Mouse (Mus musculus): Measurements from ENCODE around the gene Ociad1.
"Not testable (repeated sequence)": the region's sequence is repeated elsewhere in the genome, so short reads cannot be mapped to it uniquely, and the experiment has no call there.

The Ociad1 gene

DNA sequence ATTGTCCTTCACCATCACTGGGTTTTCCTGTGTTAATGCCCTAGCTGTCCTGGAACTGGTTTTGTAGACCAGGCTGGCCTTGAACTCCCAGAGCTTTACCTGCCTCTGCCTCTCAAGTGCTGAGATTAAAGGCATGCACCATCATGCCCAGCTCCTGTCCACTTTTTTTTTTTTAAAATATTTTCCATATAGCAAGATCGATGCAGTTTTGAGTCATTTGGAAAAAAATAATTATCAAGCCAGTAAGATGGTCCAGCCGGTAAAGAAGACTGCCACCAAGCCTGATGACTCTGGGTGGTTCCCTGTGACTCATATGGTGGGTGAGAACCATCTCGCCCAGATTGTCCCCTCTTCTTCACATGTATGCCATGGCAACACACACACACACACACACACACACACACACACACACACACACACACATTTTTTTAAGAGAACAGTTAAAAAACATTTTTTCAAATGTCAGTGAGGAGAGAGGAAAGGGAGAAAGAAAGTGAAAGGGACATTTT is 7.1 kb upstream of the Ociad1 start:
- DNase-seq (ENCODE audit: extremely low spot score) = no peak

DNA sequence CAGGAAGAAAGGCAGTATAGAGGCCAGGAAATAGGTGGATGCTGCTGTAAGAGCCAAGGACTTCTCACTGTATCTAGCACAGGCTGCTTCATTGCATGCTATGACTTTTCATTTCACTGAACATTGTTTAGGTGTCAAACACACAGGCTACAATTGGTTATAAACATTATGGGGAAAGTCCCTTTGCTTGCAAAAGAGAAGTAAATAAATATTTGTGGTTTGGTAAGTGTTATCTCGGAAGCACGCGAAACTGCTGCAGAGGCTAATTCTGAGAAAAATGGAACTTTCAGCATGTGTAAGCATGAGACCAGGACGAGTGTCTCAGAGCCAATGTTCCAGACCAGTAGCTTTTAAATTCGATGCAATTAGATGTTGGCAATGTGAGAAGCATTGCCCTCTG is 6.0 kb upstream of the Ociad1 start:
- DNase-seq (ENCODE audit: extremely low spot score) = no peak

DNA sequence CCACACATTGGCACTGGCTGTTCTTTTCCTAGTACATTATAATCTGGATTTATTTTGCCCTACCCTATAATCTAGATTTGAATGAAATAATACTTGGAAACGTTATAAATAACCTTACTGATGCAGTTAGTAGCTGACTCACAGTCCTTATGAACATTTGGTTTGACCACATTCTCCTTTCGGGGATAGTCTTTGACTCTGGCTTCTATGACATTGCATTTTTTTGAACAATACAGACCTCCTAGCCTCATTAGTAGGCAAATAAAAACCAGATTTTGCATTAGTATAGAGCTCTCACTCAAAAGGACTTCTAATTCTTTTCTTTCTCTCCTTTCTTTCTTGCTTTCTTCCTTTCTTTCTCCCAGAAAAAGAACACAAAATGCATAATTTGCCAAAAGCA is 2.7 kb upstream of the Ociad1 start:
- DNase-seq (ENCODE audit: extremely low spot score) = no peak

DNA sequence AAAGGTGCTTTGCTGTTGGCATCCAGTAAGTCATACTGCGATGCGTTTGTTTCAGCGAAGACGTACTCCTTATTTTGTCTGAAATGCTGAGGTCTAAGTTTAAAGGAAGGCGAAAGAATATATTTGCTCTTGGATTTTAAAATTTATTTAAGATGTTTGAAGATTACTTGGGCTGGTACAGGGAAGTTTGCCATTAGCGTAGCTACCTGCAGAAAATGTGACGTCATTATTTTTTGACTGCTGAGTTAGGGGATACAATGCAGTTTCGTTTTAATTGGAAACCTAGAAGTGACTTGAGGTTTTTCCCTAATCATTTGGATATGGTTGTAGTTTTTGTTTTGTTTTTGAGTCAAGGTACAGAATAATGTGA is 859 bp downstream of the Ociad1 start:
- DNase-seq (ENCODE audit: extremely low spot score) = no peak

DNA sequence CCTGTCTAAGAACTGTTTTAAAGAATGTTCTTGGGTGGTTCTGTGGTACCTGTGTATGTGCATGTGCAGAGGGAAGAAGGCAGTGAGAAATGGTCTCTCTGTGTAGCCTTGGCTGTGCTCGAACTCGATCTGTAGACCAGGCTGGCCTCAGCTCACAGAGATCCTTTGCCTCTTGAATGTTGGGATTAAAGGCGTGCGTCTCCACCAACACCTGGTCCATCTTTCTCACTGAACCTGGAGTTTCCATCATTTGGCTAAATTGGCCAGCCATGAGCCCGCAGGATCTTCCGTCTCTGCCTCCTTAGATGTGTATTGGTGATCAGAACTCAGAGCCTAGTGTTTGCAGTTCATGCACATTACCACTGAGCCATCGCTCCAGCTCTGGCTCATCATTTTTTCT is 2.4 kb downstream of the Ociad1 start:
- no peak for DNase-seq (ENCODE audit: extremely low spot score)

DNA sequence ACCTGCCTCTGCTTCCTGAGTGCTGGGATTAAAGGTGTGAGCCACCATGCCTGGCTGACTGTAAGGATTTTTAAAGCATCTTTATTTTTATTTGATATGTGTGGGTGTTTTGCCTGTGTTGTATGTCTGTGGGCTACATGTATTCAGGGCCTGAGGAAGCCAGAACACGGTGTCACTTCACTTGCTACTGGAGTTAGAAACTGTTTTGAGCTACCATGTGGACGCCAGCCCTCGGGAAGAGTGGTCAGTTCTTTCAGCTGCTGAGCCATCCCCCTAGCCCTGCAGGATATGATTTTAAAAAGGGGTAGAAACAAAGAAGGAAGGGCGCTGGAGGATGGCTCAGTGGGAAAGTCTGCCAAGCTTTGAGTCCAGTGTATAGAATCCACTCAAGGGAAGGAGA is 3.3 kb downstream of the Ociad1 start:
- no peak for DNase-seq (ENCODE audit: extremely low spot score)

DNA sequence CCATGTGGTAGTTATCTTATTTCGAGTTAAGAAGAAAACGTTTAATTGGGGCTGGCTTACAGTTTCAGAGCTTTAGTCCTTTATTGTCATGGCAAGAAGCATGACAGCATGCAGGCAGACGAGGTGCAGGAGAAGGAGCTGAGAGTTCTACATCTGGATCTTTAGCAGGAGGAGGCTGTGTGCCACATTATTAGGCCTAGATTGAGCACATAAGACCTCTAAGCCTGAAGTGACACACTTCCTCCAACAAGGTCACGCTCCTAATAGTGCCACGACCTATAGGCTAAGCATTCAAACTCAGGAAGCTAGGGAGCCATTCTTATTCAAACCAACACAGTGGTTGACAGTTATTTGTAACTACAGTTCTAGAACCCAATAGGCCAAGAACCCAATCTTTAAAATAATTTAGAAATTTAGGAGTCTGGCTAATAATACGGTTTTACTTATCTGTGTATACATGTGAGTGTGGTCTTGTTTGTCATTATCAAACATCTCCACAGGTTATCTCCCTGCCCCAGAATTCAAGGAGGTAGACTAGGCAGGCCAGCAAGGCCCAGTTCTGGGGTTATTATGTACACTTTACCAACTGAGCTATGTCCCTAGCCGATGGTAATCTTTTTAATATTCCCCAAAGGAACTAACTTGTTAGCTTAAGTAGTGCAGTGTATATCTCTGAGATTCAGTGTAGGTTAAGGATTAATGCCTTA is 9.2 kb downstream of the Ociad1 start:
- no peak for DNase-seq (ENCODE audit: extremely low spot score)

DNA sequence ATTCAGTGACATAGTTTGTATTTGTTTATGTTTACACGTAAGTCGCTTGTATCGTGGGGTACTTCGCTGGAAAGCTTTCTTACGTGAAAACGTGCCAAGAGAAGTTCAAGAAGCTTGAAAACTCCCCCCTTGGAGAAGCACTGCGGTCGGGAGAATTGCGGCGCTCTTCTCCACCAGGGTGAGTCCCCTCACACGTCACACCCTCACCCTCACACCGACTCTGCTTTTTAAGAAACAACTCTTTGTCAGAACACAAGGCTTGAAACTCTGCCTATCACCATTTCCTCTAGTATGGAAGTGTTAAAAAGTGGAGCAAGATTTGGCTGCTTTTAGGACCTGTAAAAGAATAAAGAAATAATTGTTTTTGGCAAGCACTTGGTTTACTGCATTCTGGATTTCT is 11.9 kb downstream of the Ociad1 start:
- no peak for DNase-seq (ENCODE audit: extremely low spot score)

DNA sequence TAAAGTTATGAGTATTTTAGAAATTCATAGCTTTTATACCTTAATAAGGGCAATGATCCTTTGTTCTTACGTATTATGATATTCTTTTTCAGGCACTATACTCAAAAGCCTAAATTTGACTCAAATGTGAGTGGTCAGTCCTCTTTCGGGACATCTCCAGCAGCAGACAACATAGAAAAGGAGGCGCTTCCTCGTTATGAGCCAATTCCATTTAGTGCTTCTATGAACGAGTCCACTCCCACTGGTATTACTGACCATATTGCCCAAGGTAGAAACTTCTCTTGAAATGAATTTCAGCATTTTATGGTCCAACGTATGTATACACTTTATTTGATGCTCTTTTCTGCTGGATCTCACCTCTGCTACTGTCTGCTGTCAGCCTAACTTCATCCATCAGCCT is 13.9 kb downstream of the Ociad1 start:
- DNase-seq (ENCODE audit: extremely low spot score) = no peak

DNA sequence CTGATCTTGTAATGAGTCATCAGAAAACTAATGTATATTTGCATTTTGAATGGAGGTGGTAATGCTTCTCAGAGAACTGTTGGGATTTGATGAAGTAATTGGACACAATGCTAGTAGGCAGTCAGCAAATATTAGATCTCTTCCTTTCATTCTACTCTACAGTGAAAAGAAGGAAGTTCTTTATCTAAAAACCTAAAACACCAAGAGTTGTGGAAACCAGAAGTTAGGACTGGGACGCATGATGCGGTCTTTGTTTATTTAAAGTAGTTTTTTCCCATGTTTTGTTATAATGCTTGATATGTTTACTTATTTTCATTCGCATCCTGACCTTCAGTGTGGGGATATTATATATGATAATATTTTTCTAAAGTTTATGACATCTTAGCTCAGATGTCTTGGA is 14.7 kb downstream of the Ociad1 start:
- no peak for DNase-seq (ENCODE audit: extremely low spot score)

DNA sequence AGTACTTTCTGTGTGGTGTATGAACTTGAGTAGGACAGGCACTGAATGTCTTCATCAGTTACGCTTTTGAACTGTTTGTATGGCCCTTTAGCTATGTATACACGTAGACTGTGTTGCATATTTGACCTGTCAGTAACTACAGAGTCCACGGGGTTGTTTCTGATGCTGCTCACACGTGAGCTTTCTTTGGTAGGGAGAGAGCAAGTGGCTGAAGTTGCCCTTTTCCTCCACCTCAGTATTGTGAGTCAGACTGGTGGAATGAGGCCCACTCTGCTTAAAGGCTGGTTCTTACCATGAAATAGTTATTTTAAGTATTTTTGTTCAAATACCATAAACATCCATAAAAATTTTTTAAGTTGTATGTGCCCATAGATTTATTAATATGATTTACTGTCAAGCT is 16.9 kb downstream of the Ociad1 start:
- DNase-seq (ENCODE audit: extremely low spot score) = no peak

DNA sequence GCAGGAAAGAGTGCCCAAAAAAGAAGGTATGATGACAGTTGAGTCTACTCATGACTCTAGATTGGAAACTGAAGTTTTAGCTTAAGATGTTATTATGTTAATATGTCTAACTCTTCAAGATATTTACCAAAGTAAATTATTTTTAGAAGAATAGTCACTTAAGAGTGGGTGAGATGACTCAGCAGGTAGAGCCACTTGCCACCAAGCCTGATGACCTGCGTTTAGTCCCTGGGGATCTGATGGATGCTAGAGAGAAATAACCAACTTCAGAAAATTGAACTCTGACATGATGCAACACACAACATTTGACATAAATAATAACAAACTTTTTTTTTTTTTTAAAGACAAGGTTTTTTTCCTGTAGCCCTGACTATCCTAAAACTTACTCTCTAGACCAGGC is 17.8 kb downstream of the Ociad1 start:
- no peak for DNase-seq (ENCODE audit: extremely low spot score)

DNA sequence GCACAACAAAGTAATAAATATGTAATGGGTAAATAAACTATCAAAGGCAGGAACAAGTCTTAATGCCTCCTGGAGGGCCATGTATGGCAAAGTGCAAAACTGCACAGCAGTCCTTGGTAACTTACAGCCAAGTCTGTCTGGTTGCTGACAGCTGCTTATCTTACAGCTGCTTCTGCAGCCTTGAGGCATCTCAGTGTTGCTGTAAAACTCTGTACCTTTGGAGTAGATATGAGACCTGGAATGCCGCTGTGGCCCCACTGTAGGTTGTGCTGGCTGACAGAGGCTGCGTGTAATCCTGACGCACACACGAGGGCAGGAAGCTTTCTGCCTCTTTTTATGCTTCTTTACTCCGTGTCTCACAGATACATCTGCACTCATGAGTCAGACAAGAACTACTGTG is 18.9 kb downstream of the Ociad1 start:
- no peak for DNase-seq (ENCODE audit: extremely low spot score)

DNA sequence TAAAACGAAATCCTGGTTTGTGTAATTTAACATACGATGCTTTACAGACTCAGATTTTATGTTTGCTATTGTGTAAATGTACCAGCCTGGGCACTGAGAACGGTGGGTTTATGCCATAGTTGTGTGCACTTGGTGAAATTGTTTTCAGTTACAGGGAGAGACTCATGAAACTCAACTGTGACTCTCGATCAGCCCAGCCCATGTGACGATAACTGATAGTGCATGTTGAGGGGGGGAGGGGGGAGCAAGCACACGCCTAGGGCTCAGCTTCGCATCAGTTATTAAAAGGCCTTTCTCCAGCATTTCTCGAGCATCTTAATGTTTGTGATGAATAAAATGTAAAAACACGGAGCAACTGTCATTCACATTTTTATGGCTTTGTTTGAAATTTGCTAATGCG is 21.0 kb downstream of the Ociad1 start:
- DNase-seq (ENCODE audit: extremely low spot score) = no peak

DNA sequence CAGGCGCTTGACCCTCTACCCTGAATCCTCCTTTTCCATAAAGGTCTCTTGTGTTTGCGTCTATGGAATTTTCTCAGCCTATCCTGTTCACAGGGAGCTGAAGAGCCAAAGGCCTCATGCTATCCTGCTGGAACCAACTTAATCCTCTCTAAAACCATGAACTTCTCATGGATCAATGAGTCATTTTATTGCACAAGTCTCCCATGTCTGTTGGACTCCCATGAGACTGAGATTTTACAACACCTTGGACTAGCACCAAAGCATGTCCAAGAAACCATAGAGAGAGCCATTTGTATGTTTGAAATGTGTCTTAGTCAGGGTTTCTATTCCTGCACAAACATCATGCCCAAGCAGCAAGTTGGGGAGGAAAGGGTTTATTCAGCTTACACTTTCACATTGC is 22.1 kb downstream of the Ociad1 start:
- DNase-seq (ENCODE audit: extremely low spot score) = no peak

DNA sequence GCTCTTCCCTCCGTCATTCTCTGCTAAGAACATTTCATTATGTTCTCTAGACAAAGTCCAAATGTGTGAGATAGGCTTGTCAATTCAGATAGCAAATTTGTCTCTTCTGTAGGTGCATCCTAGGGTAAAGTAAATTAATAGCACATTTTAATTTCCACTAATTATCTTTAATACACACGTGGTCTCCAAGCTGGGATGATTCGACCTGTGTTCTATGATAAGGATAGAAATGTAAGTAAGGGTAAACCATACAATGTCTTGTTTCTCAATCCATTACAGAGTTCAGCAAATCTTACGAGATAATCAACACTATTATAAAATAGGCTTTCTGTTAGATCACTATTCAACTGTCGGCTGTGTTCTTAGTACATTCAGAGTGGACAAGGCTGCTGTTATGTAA is 26.7 kb downstream of the Ociad1 start:
- no peak for DNase-seq (ENCODE audit: extremely low spot score)

DNA sequence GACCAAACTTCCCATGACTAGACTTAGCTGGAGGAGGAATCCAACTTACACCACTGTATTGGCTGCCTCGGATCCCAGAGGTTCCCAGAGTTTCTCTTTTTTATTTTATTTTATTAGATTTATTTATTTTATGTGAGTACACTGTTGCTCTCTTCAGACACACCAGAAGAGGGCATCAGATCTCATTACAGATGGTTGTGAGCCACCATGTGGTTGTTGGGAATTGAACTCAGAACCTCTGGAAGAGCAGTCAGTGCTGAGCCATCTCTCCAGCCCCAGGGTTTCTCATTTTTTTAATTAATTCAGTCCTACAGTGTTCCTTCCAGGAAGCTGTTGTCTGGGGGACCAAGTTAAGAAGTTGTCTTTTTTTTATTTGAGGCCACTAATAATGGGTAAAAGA is 30.1 kb downstream of the Ociad1 start:
- not testable (repeated sequence) for DNase-seq (ENCODE audit: extremely low spot score)

DNA sequence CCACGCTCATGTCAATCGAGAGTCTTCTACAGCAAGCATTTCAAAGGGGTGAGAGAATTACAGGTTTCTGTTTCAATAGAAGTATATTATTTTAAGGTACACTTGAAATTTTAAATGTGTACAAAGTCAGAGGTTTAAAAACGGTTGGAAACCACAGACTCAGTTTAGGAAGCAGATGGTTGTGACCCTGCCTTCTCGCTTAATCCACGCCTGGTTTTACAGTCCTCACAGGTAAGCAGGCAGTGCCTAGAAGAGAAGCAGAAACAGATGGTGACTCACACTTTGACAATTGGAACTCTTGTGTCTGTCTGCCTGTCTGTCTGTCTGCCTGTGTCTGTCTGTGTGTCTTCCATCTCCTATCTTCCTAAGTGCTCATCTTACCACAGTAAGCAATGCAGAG is 31.0 kb downstream of the Ociad1 start:
- no peak for DNase-seq (ENCODE audit: extremely low spot score)

DNA sequence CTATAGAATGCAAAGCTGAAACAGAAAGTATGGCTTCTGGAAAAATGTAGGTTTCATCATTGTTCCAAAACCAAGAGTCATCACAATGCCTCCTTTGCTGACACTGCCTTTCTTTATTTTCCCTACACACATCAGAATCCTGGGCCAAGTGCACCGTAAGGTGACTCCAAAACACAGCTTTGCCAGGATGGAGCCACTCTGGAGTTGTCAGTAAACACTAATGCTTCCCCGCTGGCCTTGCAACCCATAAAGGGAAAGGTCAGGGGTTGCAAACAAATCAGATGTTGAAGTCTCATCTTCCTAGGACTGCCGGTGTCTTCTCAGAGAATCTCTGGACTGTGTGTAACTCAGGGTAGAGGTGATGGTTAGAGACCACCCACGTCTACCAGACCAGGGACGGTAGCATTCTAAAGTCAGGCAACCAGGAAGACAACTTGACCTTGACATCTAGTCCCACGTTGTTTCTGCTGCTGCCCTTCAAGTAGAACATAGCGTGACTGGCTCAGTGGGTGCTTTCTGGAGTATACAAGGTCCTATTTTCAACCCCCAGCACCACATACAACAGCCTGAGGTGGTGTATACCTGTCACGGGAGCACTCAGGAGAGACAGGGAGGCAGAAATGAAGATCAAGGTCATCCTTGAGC is 32.1 kb downstream of the Ociad1 start:
- DNase-seq (ENCODE audit: extremely low spot score) = no peak

DNA sequence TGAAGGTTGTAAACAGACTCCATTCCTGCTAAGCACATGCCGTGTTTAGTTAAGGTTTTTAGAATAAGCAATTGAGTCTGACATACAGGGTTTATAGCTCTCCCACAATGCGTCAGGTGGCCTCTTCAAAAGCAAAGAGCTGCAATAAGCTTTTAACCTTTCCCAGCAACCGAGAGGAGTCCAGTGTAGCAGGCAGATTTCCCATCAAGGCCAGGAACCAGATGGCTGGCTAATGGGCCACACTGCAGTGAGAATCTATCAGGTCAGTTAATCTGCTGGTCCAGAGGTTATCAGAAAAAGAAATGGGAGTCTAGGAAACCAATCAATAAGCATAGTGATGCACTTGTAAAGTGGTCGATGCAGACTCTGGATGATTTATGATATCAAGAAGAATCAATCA is 38.4 kb downstream of the Ociad1 start:
- DNase-seq (ENCODE audit: extremely low spot score) = no peak

DNA sequence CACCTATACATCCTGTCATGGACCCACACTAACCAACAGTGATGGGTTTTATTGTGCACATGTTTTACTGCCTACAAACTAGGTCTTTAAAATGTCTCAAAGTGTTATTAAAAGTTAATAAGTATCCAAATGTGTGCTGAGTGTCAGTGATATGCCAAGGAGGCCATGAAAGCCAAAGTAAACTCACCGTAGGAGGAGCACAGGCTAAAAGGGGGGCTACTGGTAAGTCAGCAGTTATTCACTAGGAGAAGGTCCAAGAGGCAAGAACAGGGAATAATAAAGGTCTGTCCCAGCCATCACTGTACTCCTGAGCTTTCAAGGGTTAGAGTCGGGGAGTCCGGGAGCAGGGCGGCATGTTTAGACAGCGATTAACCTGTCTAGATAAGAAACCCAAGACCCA is 43.9 kb downstream of the Ociad1 start:
- DNase-seq (ENCODE audit: extremely low spot score) = no peak

DNA sequence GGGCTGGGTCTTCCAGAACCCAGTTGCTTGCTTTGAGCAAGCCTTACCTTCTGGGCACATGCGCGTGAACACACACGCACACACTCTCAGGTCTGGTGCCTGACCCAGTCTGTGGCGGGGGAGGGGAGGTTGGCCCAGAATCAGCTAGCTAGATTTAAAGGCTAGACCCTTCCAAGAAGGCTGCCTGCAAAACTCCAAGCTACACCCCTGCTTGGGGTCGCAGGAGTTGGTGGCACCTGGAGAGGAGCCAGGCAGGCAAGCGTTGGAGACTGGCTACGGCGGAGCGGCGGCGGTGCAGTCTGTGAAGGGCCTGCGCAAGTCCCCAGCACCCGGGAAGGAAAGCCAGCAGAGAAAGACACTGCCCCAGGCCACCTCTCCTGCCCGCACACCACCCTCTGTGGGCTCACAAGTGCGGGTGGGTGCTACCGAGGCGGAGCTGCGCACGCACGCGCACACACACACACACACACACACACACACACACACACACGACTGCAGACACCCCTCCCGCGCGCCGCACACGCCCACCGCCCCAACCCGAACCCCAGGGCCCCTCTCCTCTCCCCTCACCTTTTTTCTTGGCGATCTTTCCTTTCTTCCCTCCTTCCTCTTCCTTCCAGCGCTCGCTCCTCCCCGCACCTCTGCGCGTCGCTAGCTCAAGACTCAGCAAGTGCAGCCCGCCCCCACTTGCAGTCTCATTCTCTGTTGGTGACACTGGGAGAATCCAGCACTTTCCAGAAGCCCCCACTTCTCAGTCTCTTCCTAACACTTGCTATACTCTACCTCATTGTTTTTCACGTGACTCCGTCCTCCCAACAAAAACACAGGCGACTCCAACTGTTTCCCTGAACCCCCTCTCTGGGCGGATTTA is 45.6 kb downstream of the Ociad1 start:
- DNase-seq (ENCODE audit: extremely low spot score) = peak; percentile 52

DNA sequence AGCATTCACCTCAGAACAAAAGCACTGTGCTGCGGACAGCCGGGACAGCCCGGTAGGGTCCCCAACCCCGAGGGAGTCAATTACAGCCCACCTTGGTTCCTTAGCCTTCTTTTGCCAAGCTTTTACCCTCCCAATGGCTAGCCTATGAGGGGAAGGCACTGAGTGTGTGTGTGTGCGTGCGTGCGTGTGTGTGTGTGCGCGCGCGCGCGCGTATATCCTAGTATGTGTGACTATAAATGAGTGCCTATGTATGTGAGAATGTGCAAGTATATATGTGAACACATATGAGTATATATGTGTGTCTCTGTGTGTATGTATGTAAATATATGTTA is 46.2 kb downstream of the Ociad1 start:
- DNase-seq (ENCODE audit: extremely low spot score) = peak; percentile 37
